Mouse (Mus musculus): Measurements from ENCODE around the gene Pomt2.
"Not testable (repeated sequence)": the region's sequence is repeated elsewhere in the genome, so short reads cannot be mapped to it uniquely, and the experiment has no call there.

Pomt2 gene

DNA sequence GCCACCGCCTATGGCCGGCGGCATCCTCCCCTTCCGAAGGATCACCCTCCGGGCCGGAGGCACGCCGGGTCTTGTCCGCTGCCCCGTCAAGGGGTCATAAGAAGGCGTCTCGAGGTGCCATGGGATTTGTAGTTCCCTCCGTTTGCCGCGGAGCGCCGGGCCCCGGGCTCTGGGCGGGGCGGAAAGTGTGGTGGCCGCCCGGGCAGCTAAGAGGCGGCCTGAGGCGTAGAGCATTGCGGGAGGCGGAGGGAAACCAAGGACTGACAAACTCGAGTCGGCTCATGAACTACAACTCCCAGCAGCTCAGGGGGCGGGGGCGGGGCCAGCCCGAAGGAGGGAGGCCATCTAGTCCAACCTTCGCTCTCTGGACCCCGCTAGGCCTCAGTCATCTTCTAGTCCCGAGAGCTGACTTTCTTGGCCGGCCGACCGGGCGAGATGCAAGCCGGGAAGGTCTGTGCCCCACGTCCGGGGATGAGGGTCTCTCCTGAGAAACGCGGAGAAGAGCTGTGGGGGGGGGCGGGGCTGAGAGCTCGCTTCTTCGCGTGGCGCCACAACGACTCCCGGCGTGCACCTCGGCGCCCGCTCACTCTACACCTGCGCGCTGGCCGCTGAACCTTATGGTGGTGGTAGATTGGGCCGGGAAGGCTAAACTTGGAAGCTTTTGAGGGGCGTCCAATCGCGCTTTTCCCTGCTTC, at the start of gene Pomt2:
Gene Pomt2 (minus strand): TSS at position 574 of the 695 bp plus-strand sequence.
- DNase-seq = peak; percentile 93

DNA sequence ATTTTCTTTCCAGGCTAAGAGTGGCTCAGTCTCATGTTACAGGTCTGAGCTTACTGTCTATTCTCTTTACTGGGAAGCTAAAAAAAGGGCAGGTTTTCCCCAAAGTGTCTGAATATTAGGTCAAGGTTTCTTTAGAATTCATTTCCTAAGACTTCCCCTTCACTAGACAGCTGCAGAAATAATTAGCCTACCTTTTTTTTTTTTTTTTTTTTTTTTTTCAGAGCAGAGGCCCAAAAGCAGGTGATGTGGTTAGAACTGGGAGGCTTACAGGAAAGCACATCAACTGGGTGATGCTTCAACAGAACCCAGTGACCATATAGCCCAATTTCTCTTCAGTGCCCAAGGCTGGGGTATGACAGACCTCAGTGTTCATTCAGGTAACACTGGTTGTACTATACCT, 48.5 kb upstream of the Pomt2 start:
- no peak for DNase-seq

DNA sequence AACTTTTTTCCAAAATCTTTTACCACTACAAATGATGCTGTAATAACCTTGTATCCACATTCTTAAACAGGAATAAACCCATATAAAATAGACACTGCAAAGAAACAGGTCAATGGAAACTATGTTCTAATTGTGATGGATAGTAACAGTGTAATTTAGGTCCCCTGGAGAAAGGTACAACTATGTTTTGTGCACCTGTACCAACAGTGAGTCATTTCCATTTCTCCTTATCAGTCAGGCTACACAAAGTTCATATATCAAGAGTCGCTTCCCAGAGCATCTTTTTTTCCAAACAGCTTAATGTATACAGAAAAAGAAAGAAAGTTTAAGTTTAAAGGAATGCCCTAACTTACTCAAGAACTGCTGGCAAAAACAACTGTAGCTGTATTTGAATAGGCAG, 47.3 kb upstream of the Pomt2 start:
- no peak for DNase-seq

DNA sequence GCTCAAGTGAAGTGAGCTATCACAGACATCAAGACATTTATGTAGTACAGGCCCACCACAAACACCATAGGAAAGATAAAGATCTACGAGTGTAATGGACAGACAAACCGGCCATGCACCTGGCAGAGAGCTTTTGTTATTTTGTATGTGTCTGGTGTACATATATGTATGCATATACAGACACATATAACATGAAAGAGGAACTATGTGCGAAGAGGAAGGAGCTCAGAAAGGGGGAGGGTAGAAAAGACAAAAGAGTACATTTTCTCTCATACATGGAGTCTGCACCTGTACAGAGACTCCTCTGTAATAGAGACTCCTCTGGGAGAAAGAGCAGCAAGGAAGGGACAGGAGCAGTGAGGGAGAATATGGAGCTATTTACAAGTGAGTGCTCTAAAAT, 45.2 kb upstream of the Pomt2 start:
- DNase-seq = no peak

DNA sequence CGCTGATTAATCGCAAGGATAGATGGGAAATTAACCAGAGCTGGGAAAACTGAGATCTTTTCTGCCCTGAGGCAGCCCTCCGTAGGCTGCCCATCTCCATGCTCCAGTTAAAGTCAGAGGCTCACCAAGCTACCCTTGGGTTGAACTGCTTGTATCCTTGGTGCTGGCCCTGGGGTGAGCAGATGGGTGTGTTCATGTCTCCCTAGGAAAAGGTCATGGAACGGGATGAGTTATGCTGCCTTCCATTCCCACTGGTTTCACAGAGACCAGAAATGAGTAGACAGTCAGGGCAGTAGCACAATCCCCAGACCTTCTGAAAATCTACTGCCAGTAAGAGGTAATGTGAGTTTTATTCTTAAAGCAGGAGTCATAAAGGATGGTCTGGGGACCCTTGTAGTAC, 29.9 kb upstream of the Pomt2 start:
- DNase-seq = no peak

DNA sequence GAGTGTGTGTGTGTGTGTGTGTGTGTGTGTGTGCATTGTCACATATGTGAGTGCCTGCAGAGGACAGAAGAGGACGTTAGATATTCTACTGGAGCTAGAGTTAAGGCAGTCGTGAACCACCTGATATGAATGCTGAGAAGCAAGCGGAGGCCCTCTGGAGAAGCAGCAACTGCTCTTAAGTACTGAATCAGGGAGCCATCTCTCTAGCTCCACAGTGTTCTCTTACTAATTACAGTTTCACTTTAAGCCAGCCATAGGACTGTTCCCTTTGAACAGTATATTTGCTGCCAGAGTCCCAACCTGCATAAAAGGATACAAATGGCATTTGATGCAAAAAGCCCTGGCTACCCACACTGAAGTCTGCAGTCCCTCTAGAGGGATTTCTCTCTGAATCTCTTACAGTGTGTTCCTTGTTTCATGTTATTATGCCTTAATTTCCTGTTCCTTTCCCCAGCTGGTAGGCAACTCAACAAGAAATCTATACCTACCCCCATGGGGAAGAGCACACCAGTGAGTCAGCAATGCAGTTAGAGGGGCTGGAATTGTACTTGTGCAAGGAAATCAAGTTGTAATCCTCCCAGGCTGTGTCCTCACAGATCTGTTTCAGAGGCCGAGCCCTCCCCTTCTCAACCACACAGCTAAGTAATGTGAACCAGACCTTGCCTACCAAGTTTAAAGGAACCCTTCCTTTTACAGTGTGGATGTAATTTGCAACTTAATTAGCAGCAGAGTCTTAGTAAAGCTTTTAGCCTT, 27.6 kb upstream of the Pomt2 start:
- DNase-seq = no peak

DNA sequence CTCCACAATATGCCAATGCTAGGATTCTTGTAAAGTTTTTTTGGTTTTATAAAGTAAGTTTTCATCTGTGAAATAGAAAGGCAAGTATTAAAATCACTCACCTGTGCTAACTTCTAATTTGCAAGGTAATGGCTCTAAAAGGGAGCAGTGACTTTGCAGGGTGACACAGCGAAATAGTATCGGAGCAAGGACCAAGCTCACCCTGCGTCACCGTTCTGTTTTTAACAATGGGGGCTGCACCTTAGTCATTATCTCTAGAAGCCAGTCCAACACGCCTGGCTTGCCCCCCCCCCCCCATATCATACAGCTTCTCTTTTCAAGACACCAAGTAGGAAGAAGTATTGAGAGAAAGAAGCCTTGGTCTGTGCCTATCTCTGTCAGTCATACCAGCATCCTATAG, 13.0 kb upstream of the Pomt2 start:
- DNase-seq = no peak

DNA sequence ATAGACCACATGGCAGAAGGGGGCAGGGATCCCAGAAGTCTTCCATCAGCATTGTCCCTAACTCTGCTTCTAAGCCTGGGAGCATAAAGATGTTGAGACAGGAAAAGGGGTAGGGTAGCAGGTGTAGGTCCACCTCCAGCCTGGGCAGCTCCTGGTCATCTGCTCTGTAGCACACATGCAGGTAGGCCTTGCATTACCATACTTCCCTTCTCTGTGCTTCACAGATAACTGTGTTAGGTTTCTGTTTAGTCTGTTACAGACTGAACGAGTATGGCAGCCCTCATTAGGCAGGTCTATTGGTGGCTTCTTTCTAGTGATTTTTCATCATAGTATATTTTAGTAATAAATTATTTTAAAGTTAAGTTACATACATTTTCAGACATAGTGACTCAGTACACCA, 12.5 kb upstream of the Pomt2 start:
- DNase-seq = no peak

DNA sequence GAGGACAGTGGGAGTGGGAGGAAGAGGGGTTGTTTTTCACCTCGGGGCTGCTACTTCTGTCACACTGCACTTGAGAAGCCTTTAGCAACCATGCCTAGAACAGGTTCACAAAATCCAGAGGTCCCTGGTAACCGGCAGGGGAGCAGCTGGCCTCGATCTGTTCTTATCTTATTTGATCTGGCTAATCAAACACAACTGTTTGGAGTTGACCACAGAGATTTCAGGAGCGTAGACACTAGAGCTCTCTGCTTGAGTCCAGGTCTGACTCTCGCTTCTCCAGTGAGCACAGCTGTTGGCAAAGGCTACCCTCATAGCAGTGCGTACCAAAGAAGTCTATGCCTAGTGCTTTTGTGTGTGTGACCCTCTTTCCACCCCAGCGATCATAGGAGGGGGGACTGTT, 10.3 kb upstream of the Pomt2 start:
- DNase-seq = no peak

DNA sequence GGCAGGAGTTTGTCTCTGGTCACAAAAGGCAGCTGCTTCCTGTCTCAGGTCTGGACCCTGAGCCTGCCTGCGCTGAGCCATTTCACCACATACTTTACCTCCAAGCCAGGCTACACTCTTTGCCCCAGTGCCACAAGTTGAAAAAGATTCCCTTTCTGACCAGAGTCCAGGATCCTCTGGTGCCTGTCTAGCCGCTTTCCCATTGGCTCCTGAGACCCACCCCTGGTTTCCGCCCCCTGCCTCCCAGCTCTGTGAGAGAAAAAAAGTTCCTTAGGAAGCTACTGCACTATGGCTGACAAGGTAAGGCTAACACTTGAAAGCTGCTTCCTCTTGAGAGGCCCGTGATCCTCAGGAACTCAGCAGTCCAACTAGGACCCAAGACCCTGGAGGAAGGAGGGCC, 9.6 kb upstream of the Pomt2 start:
- no peak for DNase-seq

DNA sequence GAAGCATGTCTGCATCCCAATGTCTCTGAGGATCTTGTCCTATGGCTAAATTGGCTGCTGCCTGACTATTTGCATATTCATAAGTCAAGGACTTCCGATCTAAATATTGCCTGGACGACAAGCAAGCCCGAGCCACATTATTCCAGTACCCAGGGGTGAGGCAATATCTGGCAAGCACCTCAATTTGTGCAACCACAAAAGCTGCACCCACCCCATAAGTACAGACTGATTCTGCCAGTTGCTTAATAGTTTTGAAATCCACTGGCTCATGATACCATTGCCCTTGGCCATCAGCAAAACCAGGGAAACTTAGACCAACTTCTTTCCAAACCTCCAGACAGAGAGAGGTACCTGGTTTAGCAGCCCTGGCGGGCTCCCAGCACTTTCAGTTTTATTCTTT, 6.7 kb upstream of the Pomt2 start:
- DNase-seq = not testable (repeated sequence)

DNA sequence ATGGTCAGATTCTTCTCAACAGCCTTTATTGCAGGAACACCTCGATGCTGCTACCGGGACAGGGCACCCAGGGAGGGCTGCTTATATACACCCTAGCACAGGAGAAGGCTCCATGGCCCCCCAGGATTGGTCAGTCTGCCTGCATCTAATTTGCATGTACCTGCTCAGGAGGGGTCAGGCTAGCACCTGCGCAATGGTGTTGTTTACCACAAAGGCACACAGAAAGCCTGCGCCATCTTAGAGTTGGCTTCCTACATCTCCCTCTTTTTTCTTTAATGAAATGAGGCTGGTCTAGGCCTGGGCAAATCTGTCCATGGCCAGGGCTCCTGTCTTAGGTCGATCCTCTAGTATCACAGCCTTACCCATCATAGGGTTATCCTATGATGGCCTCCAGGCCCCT, 1.7 kb upstream of the Pomt2 start:
- no peak for DNase-seq

DNA sequence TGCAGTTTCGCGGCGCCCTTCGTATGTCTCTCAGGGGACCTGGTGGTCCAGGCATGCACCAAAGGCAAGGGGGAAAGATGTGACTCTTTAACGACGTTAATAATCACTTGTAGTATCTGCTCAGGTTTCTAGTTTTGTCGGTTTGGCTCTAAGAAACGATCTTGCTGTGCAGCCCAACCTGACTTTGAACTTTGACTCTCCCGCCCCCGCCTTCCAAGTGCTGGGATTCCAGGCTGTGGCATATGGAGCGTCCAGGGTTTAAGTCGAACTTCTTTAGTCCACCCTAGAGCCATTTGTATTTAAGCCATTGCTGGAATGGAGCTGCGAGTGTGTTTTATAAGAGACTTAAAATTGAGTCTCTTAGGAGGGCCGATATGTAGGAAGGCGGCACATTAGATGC, 368 bp upstream of the Pomt2 start:
- DNase-seq = no peak

DNA sequence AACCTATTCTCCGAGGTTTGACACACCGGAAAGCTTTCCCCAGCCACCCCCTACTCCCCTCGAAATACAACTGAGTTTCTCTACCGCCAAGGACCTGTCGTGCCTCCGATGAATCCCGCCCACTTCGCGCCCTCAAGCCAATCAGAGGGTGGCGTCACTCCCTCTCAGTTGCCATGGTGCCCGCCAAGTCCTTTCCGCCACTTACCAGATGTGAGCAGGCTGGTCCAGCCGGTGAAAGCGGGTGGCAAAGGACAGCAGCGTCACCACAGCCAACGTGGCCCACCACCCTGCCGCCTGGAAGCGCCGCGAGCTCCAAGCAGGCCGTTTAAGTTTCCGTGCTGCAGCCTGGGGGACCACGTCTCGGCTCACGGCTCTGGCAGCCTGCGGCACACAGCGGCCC, 802 bp downstream of the Pomt2 start, which contains the start of gene Gstz1:
Gene Gstz1 (plus strand): TSS at position 200 of the 400 bp plus-strand sequence.
- peak; percentile 78 for DNase-seq

DNA sequence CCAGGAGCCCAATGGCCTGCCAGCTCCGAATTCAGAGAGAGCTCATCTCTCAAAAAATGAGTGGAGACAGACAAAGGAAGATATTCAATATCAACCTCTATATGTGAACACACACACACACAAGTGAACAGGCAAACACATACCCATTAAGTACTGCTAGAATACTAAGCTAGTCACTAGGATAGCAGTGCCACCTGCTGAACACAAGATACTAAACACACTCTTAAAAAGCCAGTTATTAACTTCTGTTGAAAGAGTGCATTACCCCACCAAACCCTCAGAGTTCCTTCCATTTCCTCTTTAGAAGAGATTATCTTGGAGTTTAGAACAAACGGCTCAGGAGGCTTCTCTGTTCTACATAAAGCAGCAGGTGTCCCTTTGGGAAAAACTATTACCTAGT, 5.6 kb downstream of the Pomt2 start:
- no peak for DNase-seq

DNA sequence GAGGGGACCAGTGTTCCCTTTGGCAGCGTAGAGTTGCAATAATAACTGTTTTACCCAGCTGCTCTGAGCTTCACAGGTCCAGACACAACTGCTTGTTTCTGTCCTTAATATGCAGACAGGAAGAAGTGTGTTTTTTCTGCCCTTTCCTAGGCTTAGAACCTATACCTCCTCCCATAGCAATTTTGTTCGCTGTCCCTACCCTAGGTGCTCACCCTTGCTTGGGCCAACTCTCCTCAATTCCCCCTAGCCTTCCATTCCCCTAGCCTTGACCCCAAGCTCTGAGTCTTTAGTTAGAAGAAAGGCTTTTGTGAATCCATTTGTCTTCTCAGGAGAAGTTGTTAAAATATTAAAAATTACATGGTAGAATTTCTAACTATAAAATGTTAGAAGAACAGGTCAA, 9.0 kb downstream of the Pomt2 start:
- no peak for DNase-seq

DNA sequence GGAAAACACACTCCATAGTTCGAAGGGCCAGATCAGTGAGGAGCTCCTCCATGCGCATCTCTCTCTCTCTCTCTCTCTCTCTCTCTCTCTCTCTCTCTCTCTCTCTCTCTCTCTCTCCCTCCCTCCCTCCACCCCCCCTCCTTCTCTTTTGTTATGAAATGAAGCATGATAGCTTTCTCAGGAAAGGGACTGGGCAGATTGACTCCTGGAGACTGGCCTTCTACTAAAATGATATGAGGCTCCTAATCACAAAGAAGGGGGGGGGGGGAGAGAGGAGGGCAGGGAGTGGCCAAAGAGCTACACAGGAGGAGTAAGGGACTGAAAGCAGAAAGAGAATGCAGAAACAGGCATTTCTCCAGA, 9.4 kb downstream of the Pomt2 start:
- no peak for DNase-seq

DNA sequence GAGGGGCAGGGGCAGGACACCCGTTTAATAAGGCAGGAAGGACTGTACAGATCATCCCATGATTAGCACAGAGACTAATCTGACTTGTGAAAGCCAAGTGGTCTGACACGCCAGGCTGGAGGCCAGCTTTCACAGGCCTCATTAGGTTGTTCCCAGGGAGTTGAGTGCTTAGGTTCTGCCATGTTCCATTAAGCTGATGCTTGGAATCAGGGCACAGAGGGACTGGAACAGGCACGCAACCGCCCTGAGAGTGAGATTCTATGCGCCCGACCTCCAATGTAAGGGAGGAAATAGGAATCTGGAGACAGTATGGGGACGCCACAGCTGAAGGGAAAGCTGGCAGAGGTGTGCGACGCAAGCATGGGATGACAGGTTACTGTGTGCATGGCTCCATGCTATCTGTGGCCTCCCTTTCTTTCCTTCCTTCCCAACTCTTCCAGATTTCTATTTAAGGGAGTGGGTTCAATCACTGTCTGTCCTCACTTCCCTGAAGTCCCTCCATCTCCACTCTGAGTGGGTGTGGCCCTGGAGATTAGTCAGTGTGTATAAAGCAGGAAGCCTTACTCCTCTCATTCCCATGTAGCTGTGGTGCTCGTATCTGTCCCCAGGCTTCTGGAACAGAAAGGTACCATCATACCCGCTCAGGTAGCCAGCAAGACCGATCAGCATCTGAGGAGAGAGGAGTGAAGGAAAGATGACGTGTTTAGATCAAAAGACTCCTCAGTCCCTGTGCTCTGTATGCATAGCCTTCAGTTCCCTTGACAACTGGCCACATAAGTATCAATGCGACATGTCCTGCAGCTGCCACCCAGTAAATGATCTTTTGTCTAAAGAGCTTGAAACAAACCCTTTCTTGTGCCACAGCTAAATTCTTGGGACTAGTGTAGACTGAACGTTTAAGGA, 10.1 kb downstream of the Pomt2 start:
- DNase-seq = no peak

DNA sequence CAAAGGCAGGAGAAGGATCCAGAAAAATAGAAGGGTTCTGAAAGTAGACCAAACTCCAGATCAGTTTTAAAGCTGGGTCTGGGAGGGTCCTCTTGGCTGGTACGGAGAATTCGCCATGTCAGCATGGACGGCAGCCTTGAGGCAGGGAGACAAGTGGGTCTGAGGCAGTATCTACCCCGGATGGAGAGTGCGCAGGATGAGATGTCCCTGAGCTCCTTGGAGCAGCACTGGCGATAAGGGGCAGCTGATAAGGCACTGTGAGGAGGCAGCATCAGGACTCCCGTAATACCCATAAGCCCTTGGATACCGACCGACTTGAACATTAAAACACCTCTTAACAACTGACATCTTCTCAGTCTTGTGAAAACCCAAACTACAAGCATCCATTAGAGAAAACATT, 15.0 kb downstream of the Pomt2 start:
- DNase-seq = no peak

DNA sequence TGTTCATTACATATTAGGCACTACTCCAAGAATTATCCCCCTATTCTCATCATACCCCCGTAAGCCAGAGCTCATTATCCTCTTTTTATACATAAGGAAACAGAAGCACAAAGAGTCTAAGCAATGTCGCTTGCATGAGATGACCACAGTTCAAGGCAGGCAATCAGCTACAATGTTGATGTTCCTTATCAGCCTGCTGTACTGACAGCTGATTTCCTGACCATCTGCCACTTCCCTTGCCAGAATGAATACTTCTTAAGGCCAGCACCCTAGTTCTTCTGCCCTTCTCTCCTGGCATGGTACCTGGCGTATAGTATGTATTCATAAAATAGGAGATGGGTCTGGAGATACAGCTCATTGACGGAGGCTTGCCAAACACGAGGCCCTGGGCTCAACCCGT, 15.6 kb downstream of the Pomt2 start:
- DNase-seq = no peak

DNA sequence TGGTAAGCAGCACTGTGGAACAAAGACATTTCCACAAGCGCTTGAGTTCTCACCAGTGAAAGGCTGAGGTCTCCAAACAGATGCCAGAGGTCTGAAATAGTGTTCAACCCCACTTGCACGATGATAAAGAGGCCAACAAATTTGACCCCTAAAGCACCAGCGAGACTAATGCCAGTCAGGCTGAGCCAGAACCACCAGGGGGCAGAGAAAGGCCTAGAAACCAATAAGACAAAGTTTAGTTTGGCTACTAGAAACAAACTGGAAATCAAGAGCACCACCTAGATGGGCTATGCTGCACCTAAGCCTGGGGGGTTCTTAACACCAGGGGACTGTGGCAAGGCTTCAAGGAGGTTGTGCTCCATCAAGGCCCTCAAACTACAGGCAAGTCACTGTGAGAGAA, 16.1 kb downstream of the Pomt2 start:
- DNase-seq = no peak

DNA sequence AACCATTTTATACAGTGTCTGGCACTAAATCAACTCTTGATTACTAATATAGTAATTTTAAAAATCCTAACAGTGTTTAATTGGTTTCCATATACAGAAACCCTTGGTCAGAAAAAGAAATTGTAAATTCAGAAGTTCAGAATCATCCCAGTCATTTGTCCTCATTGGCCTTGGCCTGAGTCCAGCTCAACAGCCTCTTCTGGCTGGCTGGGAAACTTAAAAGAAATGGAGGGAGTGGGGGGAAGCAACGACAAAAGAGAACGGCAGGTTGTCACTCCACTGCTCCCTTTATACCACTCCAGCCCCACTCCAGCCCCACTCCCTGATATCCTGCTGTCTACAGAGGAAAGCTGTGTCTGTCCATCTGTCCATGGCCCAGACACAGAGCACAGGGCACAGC, 16.6 kb downstream of the Pomt2 start:
- DNase-seq = no peak

DNA sequence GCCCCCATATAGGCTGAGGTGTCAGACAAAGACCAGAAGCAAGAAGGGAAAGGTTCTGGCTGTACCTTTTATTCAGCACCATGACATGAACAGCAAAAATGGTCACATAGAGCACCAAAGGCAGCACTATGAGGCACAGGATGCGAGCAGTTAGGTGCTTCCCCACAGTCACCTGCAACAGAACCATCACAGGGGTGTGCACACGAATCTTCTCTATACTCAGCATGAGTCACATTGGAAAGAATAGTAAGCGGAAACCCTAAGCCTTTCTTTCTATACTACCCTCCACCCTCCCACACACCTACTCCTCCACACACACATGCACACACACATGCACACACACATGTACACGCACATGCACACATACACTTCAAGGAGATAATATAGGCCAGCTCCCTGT, 17.5 kb downstream of the Pomt2 start:
- no peak for DNase-seq

DNA sequence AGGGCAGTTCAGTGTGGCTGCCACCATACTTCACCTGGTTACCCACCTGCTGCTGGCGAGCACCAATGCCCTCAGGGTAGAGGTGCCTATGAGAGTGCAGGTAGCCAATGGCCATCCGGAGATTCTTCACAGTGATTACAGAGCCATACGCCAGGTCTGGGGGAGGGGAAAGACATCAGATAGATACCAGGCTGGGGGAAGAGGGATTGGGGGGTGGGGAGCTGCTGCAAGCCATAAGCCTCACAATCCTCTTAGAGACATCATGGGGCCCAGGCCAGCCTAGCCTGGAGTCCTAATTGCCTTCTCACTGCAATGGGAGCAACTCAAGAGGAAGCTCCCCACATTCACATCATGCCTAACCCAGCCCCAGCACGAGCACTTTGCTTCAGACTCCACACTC, 20.5 kb downstream of the Pomt2 start:
- DNase-seq = no peak
